Mouse (Mus musculus) lung, embryonic 14.5 days (tissue): ENCODE measurements around the gene Cpne2. TPM values are rescaled to one million over a fixed set of nuclear protein-coding genes. Genes with fewer than 3 reads are reported as not detected.

Source experiments
- ATAC-seq: fragments of 200-750 bp; cut with Nextera tagmentation; 2 replicates; pipeline ENCODE4 v1.8.0; 2017; ENCODE audit warnings: mild to moderate bottlenecking, moderate TSS enrichment, moderate library complexity; ENCODE audit not compliant: insufficient read depth
- DNase-seq: peaks from one replicate; pipeline ENCODE4 v3.0.0-alpha.2; 2015
- H3K27ac ChIP-seq: fragments of 300-500 bp; sonication (generic); 2 replicates; pipeline ENCODE4 v1.5.1; 2014; ENCODE audit warnings: low read depth, mild to moderate bottlenecking, moderate library complexity
- H3K27me3 ChIP-seq: fragments of 300-500 bp; sonication (generic); 2 replicates; pipeline ENCODE4 v1.6.1; 2014; ENCODE audit warnings: low read length, control low read depth; ENCODE audit not compliant: insufficient read depth
- H3K36me3 ChIP-seq: fragments of 300-500 bp; sonication (generic); 2 replicates; pipeline ENCODE4 v1.6.1; 2014; ENCODE audit warnings: control low read depth; ENCODE audit not compliant: insufficient read depth
- H3K4me1 ChIP-seq: fragments of 300-500 bp; sonication (generic); 2 replicates; pipeline ENCODE4 v1.6.1; 2014; ENCODE audit warnings: antibody characterized with exemption, control low read depth; ENCODE audit not compliant: insufficient read depth
- H3K4me2 ChIP-seq: fragments of 300-500 bp; sonication (generic); 2 replicates; pipeline ENCODE4 v1.6.1; 2014; ENCODE audit warnings: mild to moderate bottlenecking
- H3K4me3 ChIP-seq: fragments of 300-500 bp; sonication (generic); 2 replicates; pipeline ENCODE4 v1.5.1; 2014; ENCODE audit warnings: low read depth, low read length
- H3K9ac ChIP-seq: fragments of 300-500 bp; sonication (generic); 2 replicates; pipeline ENCODE4 v1.6.1; 2014
- H3K9me3 ChIP-seq: fragments of 300-500 bp; sonication (generic); 2 replicates; pipeline ENCODE4 v1.6.1; 2016; ENCODE audit warnings: low read depth, low read length, control low read depth
- CTCF ChIP-seq: IDR thresholded peaks from 2 replicates; pipeline ENCODE4 v1.5.1; 2016; ENCODE audit warnings: antibody characterized with exemption, low read depth
- WGBS: fragments of 180-500 bp; shearing (Covaris S2); extraction: QIAGEN DNeasy Blood & Tissue Kit; methylation state at CpG from one replicate; pipeline ENCODE4 v1.1.7; 2014; 5-methylcytosine and 5-hydroxymethylcytosine counted together
- polyA plus RNA-seq: library from polyadenylated mRNA; unstranded; fragments of >200 nt; fragmentation: Nextera tagmentation; extraction: Ambion mirVana; gene quantifications from 2 replicates; pipeline ENCODE4 v1.2.1, GENCODE M21; 2014

The Cpne2 gene
- polyA plus RNA-seq, 1 experiment from 2014 or later, result 12.1 TPM

GRCm38 (mm10) chr8:94566446-94567158 lies 33.8 kb downstream of the Cpne2 start:
- WGBS, result 53% methylated on average over 15 of the region's 15 CpGs
- ATAC-seq (no peak), DNase-seq (no peak)
- no peak overlapping the region for H3K9ac ChIP-seq
- no peak overlapping the region for H3K4me2 ChIP-seq
- H3K27me3 ChIP-seq, result no peaks in the 10 kb centered on the region
- no peak overlapping the region for H3K4me3 ChIP-seq
- TF ChIP-seq CTCF, result no peak
- no peaks in the 10 kb centered on the region for H3K36me3 ChIP-seq
- H3K27ac ChIP-seq, result no peak overlapping the region
- no peaks in the 10 kb centered on the region for H3K4me1 ChIP-seq
- H3K9me3 ChIP-seq, result no peaks in the 10 kb centered on the region

- no peaks in the 10 kb centered on the region for H3K36me3 ChIP-seq
- no peak overlapping the region for H3K4me3 ChIP-seq
- no peak overlapping the region for H3K27ac ChIP-seq
- TF ChIP-seq CTCF, result no peak
- DNase-seq (no peak), ATAC-seq (no peak)
- no peak overlapping the region for H3K4me2 ChIP-seq
- H3K27me3 ChIP-seq, result no peaks in the 10 kb centered on the region
- no peaks in the 10 kb centered on the region for H3K4me1 ChIP-seq
- no peaks in the 10 kb centered on the region for H3K9me3 ChIP-seq
- 68% methylated on average over 8 of the region's 8 CpGs for WGBS
- H3K9ac ChIP-seq, result no peak overlapping the region
Measured at GRCm38 (mm10) chr8:94567159-94567849, 34.5 kb downstream of the Cpne2 start.

GRCm38 (mm10) chr8:94568098-94568497 lies 35.3 kb downstream of the Cpne2 start:
- DNase-seq (no peak), ATAC-seq (no peak)
- WGBS, result 81% methylated on average over 8 of the region's 8 CpGs
- Histone ChIP-seq H3K9me3 (no peaks in the 10 kb centered on the region), H3K27me3 (no peaks in the 10 kb centered on the region), H3K9ac (no peak overlapping the region), H3K4me1 (no peaks in the 10 kb centered on the region), H3K4me2 (no peak overlapping the region), H3K36me3 (peaks cover 4% of the 10 kb centered on the region), H3K4me3 (no peak overlapping the region), H3K27ac (no peak overlapping the region)
- TF ChIP-seq CTCF, result no peak

- no peak overlapping the region for H3K27ac ChIP-seq
- no peak for TF ChIP-seq CTCF
- H3K4me2 ChIP-seq, result no peak overlapping the region
- DNase-seq, result no peak
- H3K9me3 ChIP-seq, result no peaks in the 10 kb centered on the region
- 70% methylated on average over 1 of the region's 1 CpGs for WGBS
- H3K4me1 ChIP-seq, result no peaks in the 10 kb centered on the region
- H3K27me3 ChIP-seq, result no peaks in the 10 kb centered on the region
- H3K36me3 ChIP-seq, result peaks cover 17% of the 10 kb centered on the region
- H3K9ac ChIP-seq, result no peak overlapping the region
- H3K4me3 ChIP-seq, result no peak overlapping the region
- no peak for ATAC-seq
Measured at GRCm38 (mm10) chr8:94569419-94569818, 36.6 kb downstream of the Cpne2 start.

GRCm38 (mm10) chr8:94571896-94572295 lies 39.1 kb downstream of the Cpne2 start:
- ATAC-seq (no peak), DNase-seq (no peak)
- no peak for TF ChIP-seq CTCF
- Histone ChIP-seq H3K4me3 (no peak overlapping the region), H3K9me3 (no peaks in the 10 kb centered on the region), H3K27ac (no peak overlapping the region), H3K4me2 (no peak overlapping the region), H3K27me3 (no peaks in the 10 kb centered on the region), H3K4me1 (no peaks in the 10 kb centered on the region), H3K9ac (no peak overlapping the region), H3K36me3 (peaks cover 40% of the 10 kb centered on the region)
- WGBS, result 69% methylated on average over 2 of the region's 2 CpGs

- H3K9me3 ChIP-seq, result no peaks in the 10 kb centered on the region
- no peak overlapping the region for H3K4me2 ChIP-seq
- no peak overlapping the region for H3K27ac ChIP-seq
- ATAC-seq (no peak), DNase-seq (no peak)
- H3K4me3 ChIP-seq, result no peak overlapping the region
- H3K36me3 ChIP-seq, result peaks cover 63% of the 10 kb centered on the region
- H3K9ac ChIP-seq, result no peak overlapping the region
- no peaks in the 10 kb centered on the region for H3K27me3 ChIP-seq
- H3K4me1 ChIP-seq, result no peaks in the 10 kb centered on the region
- no peak for TF ChIP-seq CTCF
- 88% methylated on average over 16 of the region's 16 CpGs for WGBS
Measured at GRCm38 (mm10) chr8:94574159-94574907, 41.5 kb downstream of the Cpne2 start.

GRCm38 (mm10) chr8:94575148-94575547 lies 42.4 kb downstream of the Cpne2 start:
- Histone ChIP-seq H3K4me2 (no peak overlapping the region), H3K9me3 (no peaks in the 10 kb centered on the region), H3K4me3 (no peak overlapping the region), H3K27me3 (no peaks in the 10 kb centered on the region), H3K36me3 (peaks cover 70% of the 10 kb centered on the region), H3K27ac (no peak overlapping the region), H3K9ac (no peak overlapping the region), H3K4me1 (no peaks in the 10 kb centered on the region)
- ATAC-seq, result no peak
- TF ChIP-seq CTCF, result no peak
- no peak for DNase-seq
- 88% methylated on average over 4 of the region's 4 CpGs for WGBS
